ENCODE assay signal across 1 mouse cellular context in genomic region chr1:75398761-75399402, GRCm38 (mm10).
A peak's percentile ranks its signal among the peaks of the same experiment; 100 is the strongest.
TF ChIP-seq lines count a peak whose summit lies in the region.

No protein-coding gene starts in this region.

TF ChIP-seq in CH12.LX, 34 proteins besides CTCF, POLR2A, EP300 and RAD21:
- TF ChIP-seq SIN3A (IDR thresholded peaks at IDR 0.05; ENCODE audit: low read length) (0 out of 2 replicates have a peak, but pooled peaks have one; percentile 34), MAZ (IDR thresholded peaks at IDR 0.05; ENCODE audit: low read depth, low read length) (0 out of 2 replicates have a peak, but pooled peaks have one; percentile 38), MAFK (IDR thresholded peaks at IDR 0.05; ENCODE audit: insufficient replicate concordance, low read length) (no peak), SMC3 (IDR thresholded peaks at IDR 0.05; ENCODE audit: low read depth, low read length) (peak; percentile 58)
